Mouse (Mus musculus) liver, adult 2 months (tissue): Measurements from ENCODE around the gene Lmf2.

Experiments used
- CTCF ChIP-seq: fragments of 200-500 bp; IDR thresholded peaks from 2 replicates; pipeline ENCODE4 v1.5.1; 2011; ENCODE audit warnings: low read depth, low read length, control low read depth
- POLR2A ChIP-seq: fragments of 200-500 bp; IDR thresholded peaks from 2 replicates; pipeline ENCODE4 v1.6.1; 2011; ENCODE audit warnings: low read length, control low read depth; ENCODE audit not compliant: insufficient read depth; ENCODE audit errors: extremely low read depth

GRCm38 (mm10) chr15:89374801-89375534 lies 19.5 kb upstream of the Lmf2 start:
- TF ChIP-seq POLR2A (no peak), CTCF (no peak)
